Mouse (Mus musculus): Measurements from ENCODE around the gene Sfxn2. TPM values are rescaled to one million over a fixed set of nuclear protein-coding genes. Genes with fewer than 3 reads are reported as not detected.
"Not testable (repeated sequence)": the region's sequence is repeated elsewhere in the genome, so short reads cannot be mapped to it uniquely, and the experiment has no call there.

The Sfxn2 gene
- total RNA-seq, 2 experiments from 2014 or later = 4.3 to 7.1 TPM

- intact Hi-C loops (cut with DNase I) = no loop called here
- DNase-seq (ENCODE audit: low spot score in 2 of 2) = no peak
These were observed 35.8 kb upstream of the Sfxn2 start for GRCm38 (mm10) chr19:46537357-46537756.

- no peak for DNase-seq (ENCODE audit: low spot score in 2 of 2)
- intact Hi-C loops (cut with DNase I) = no loop called here
These were observed 35.0 kb upstream of the Sfxn2 start for GRCm38 (mm10) chr19:46538213-46538612.

DNA sequence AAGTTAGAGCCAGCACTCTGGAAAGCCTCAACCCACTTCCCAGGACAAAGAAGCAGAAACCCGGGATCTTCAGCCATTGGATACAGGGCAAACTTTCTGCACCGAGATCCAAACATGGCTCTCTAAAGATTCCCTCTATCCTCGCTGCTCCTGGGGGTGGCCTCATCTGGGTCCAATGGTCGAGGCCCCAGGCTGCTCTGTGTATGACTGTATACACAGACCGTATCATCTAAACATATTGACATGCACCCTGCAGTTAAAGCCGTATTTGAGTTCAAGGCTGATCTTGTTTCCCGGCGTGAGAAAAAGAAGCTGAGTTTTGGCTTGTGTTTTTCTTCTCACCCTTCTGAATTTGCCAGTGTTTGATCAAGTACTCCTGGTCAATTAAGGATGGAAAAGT lies 30.4 kb upstream of the Sfxn2 start:
- intact Hi-C loops (cut with DNase I) = no loop called here
- DNase-seq (ENCODE audit: low spot score in 2 of 2) = no peak

DNA sequence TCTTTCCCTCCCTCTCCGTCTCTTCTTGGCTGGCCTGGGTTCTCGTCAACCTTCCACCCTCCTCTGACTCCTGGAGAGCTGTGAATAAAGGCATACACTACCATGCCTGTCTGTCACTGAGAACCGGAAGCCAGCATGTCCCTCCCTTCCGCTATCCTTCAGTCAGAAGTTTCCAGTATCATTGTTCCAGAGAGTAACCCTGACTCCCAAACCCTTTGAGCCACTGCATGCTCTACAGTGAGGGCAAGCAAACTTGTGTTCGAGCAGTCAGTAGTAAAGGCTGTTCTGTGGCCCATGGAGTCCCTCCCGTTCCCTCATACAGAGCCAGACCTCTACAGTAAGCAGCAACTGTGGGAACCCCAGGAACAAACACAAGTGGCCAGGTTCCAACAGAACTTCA lies 25.6 kb upstream of the Sfxn2 start:
- DNase-seq (ENCODE audit: low spot score in 2 of 2) = no peak
- intact Hi-C loops (cut with DNase I) = no loop called here

DNA sequence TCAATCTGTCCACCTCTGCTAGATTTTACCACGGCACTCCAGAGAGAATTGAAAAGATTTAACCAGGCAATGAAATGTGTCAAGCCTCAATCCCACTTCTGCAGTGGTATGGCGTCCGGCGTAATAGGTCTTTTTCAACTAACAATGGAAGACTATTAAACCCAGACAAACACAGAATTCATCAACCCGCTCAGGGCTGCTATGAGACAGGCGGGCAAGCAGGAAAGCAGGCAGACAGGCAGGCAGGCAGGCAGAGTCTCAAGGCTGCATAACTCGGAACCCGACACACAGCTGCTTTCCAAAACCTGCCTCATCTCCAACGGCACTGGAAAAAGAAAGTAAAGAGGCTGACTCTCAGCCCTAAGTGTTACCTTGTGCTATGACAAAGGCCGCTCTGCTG lies 25.1 kb upstream of the Sfxn2 start:
- no peak for DNase-seq (ENCODE audit: low spot score in 2 of 2)
- intact Hi-C loops (cut with DNase I) = no loop called here

DNA sequence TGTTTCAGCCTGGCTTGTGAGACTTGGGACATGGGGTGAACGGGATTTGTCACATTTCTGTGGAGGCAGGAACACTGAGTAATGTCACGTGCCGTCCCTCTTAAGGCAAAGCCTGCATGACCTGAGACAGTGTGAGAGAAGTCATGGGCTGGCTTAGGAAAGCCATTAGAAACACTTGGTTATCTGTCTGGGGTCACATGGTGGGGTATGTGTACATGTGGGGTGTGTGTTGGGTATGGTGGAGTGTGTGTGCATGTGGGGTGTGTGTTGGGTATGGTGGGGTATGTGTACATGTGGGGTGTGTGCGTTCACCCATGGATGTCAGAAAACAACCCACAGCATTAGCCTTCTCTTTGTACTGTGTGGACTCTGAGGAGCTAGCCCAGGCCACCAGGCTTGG lies 22.8 kb upstream of the Sfxn2 start:
- intact Hi-C loops (cut with DNase I) = no loop called here
- no peak for DNase-seq (ENCODE audit: low spot score in 2 of 2)

DNA sequence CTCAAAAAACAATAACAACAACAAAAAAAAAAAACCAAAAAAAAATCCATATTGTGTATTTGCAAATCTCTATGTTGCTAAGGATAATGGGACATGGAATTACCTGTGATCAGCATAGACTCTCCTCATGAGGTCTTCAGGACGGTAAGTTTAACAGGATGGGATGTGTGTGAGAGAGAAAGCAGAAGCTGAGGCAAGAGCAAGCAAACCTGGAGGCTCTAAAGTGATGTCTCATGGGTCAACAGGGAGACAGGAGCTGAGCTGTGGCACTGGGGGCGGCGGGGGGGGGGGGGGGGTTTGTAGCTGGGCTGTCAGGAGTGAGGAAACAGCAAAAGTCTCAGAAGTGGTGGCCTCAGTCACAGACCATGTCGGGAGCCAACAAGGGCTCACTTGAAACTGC lies 20.7 kb upstream of the Sfxn2 start:
- intact Hi-C loops (cut with DNase I) = no loop called here
- DNase-seq (ENCODE audit: low spot score in 2 of 2) = no peak

DNA sequence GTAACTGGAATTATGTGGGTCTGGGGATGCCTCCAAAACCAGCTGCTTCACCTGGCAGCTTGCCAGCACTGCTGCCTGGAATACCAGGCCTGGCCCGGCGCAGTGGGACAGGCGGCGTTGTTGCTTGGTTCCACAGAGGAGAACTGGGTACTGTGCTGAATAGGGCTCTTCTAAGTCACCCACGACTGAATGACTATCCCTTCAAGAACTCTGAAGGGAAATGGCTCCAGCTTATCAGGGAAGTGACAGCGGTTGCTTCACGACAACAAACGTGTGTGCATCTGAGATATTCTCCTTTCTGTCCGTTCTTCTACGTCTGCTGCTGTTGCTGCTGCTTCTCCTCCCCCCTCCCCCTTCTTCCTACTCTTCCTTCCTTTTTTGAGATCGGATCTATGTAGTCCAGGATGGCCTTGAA lies 19.6 kb upstream of the Sfxn2 start:
- intact Hi-C loops (cut with DNase I) = no loop called here
- peak in 1 of 2 experiments; percentile 32 for DNase-seq (ENCODE audit: low spot score in 2 of 2)

DNA sequence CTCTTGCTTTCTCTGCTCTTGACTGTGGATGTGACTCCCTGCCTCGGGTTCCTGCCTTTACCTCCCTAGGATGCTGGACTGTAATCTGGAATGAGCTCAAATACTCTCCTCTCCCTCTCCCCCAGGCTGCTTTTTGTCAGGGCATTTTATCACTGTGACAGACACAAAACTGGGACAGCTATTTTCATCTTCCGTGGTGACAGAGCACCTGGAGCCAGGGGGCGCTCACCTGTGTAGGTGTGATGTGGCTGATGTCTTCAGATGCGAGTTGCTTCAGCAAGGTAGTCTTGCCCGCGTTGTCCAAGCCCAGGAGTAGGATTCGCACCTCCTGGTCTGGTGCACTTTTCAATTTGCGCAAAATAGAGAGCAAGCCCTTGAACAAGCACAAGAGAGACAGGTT lies 15.2 kb upstream of the Sfxn2 start:
- DNase-seq (ENCODE audit: low spot score in 2 of 2) = no peak
- intact Hi-C loops (cut with DNase I) = no loop called here

GRCm38 (mm10) chr19:46558631-46559030 lies 14.5 kb upstream of the Sfxn2 start:
- no peak for DNase-seq (ENCODE audit: low spot score in 2 of 2)
- intact Hi-C loops (cut with DNase I) = no loop called here

GRCm38 (mm10) chr19:46562132-46562531 lies 11.0 kb upstream of the Sfxn2 start:
- DNase-seq (ENCODE audit: low spot score in 2 of 2) = peak in 1 of 2 experiments; percentile 22
- intact Hi-C loops (cut with DNase I) = no loop called here

GRCm38 (mm10) chr19:46562581-46563515 lies 10.3 kb upstream of the Sfxn2 start:
- intact Hi-C loops (cut with DNase I) = no loop called here
- DNase-seq (ENCODE audit: low spot score in 2 of 2) = no peak

- no peak for DNase-seq (ENCODE audit: low spot score in 2 of 2)
- intact Hi-C loops (cut with DNase I) = no loop called here
These were observed 9.6 kb upstream of the Sfxn2 start for GRCm38 (mm10) chr19:46563603-46564002.

DNA sequence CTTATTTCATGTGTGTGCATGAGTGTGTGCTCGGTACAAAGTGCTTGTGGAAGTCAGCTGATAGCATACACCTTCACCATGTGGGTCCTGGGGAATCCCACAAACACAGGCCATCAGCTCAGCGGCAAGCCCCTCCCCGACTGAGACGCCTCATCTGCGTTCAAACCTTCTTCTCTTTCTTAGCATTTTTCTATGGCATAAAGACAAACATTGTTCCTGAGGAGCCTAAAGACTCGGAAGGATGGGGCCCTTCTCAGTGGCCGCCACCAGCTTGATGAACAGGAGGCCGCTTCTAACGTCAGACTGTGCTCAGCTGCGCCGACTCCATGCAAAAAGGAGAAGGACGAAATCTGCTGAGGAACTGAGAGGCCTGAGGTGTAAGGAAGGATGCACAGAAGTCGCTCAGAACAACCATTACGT lies 9.1 kb upstream of the Sfxn2 start:
- DNase-seq (ENCODE audit: low spot score in 2 of 2) = no peak
- intact Hi-C loops (cut with DNase I) = no loop called here

GRCm38 (mm10) chr19:46571211-46571877 lies 1.8 kb upstream of the Sfxn2 start:
- not testable (repeated sequence) for DNase-seq (ENCODE audit: low spot score in 2 of 2)
- intact Hi-C loops (cut with DNase I) = loop anchor here (10.0 kb wide), 1 partner anchor 283 kb away; no protein-coding TSS in a partner anchor

- intact Hi-C loops (cut with DNase I) = loop anchor here (2.0 to 10.0 kb wide), 2 partner anchors 69 to 283 kb away; no protein-coding TSS in a partner anchor
- no peak for DNase-seq (ENCODE audit: low spot score in 2 of 2)
These were observed 1.3 kb upstream of the Sfxn2 start for GRCm38 (mm10) chr19:46571878-46572244.

DNA sequence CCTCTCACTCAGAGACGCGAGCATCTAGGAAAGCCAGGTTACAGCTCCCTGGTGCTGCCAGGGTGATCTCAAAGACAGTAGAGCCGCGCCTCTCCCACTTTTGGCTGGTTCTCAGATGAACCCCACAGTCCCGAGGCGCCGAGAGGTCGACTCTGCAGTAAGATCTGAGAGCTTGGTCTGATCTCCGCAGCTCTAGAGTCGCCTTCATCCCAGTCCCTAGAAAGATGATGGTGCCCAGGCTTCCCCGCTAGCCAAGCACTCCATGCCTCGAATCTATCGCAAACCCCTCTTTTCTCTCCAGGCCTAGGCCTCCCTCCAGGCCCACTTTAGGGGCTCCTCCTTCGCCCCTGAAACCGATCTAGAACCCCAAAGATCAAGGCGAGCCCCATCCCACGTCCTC lies 617 bp upstream of the Sfxn2 start:
- no peak for DNase-seq (ENCODE audit: low spot score in 2 of 2)
- intact Hi-C loops (cut with DNase I) = loop anchor here (2.0 to 10.0 kb wide), 2 partner anchors 70 to 282 kb away; no protein-coding TSS in a partner anchor

- intact Hi-C loops (cut with DNase I) = loop anchor here (2.0 to 10.0 kb wide), 2 partner anchors 71 to 281 kb away; no protein-coding TSS in a partner anchor
- no peak for DNase-seq (ENCODE audit: low spot score in 2 of 2)
These were observed 825 bp downstream of the Sfxn2 start for GRCm38 (mm10) chr19:46573990-46574389.

GRCm38 (mm10) chr19:46575196-46575595 lies 2.0 kb downstream of the Sfxn2 start:
- intact Hi-C loops (cut with DNase I) = loop anchor here (10.0 kb wide), 1 partner anchor 280 kb away; no protein-coding TSS in a partner anchor
- DNase-seq (ENCODE audit: low spot score in 2 of 2) = no peak

DNA sequence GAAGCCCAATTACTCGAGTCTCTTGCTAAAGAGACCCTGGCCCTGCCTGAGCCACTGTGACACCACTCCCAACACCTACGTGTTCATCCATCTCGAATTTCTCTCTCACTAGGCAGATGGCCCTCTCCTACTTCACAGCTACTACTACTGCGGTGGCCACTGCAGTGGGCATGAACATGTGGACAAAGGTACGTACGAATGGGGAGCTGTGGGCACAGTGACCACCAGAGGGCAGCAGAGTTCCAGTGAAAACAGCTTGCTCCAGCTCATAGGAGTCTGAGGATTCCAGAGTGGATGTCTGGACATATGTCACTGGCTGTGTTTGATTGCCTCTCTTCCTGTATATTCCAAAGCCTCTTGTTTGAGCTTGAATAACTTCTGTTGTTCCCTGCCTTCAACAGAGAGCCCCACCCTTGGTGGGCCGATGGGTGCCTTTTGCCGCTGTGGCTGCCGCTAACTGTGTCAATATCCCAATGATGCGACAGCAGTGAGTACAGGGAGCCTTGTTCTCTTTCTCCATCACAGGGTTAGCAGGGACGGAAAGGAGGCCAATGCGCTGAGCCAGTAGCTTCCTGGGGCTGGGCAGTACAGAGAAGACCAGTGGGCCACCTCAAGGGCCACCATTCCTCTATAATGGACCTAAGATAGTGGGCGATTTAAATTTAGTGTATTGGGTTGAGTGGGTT lies 14.8 kb downstream of the Sfxn2 start:
- DNase-seq (ENCODE audit: low spot score in 2 of 2) = peak; percentile 79 to 84
- intact Hi-C loops (cut with DNase I) = loop anchor here (2.0 to 5.0 kb wide), 3 partner anchors 59 to 153 kb away; no protein-coding TSS in a partner anchor
